21 mouse cellular contexts compared by ENCODE assay signal in genomic region chr1:58268231-58268630, GRCm38 (mm10). TPM values are rescaled to one million over a fixed set of nuclear protein-coding genes. Genes with fewer than 3 reads are reported as not detected.
DNase-seq lines count a peak whose midpoint lies in the region; ATAC-seq and TF ChIP-seq lines count a peak whose summit lies in the region.
"Had no signal": no experiment of that assay in that cellular context is flagged by ENCODE, and none has a peak within 500 bp of the region (broad histone marks: within the 10 kb centered on the region; RNA-seq: fewer than 3 reads in every experiment).

No protein-coding gene starts in this region.

- no peak overlapping the region for H3K27ac ChIP-seq in heart, embryonic 10.5 days
- no peak overlapping the region for H3K27ac ChIP-seq in liver, postnatal 0 days (ENCODE audit: low read depth)
- no peak overlapping the region for H3K27ac ChIP-seq in liver, embryonic 12.5 days
- H3K27ac ChIP-seq: embryonic facial prominence, embryonic 10.5 days; heart, embryonic 15.5 days; hindbrain, embryonic 10.5 days; hindbrain, embryonic 15.5 days had no signal

- H3K4me3 ChIP-seq in heart, embryonic 10.5 days, result no peak overlapping the region
- H3K4me3 ChIP-seq in liver, postnatal 0 days (ENCODE audit: low read depth, low read length), result no peak overlapping the region
- H3K4me3 ChIP-seq in liver, embryonic 12.5 days, result no peak overlapping the region
- H3K4me3 ChIP-seq: embryonic facial prominence, embryonic 10.5 days; heart, embryonic 15.5 days; hindbrain, embryonic 10.5 days; hindbrain, embryonic 15.5 days had no signal

- H3K9ac ChIP-seq in liver, postnatal 0 days (replicated peaks), result no peak overlapping the region
- H3K9ac ChIP-seq in liver, embryonic 12.5 days, result no peak overlapping the region
- H3K9ac ChIP-seq: heart, embryonic 15.5 days; hindbrain, embryonic 15.5 days had no signal

- no peak overlapping the region for H3K4me2 ChIP-seq in liver, postnatal 0 days (ENCODE audit: low read depth, low read length)
- no peak overlapping the region for H3K4me2 ChIP-seq in liver, embryonic 12.5 days
- H3K4me2 ChIP-seq: heart, embryonic 11.5 days; heart, embryonic 15.5 days; hindbrain, embryonic 15.5 days had no signal

- no peak for TF ChIP-seq EP300 in liver, postnatal 0 days (IDR thresholded peaks at IDR 0.05; ENCODE audit: low read depth)

- no peaks in the 10 kb centered on the region for H3K9me3 ChIP-seq in heart, embryonic 10.5 days
- H3K9me3 ChIP-seq in liver, postnatal 0 days (ENCODE audit: low read length), result no peaks in the 10 kb centered on the region
- H3K9me3 ChIP-seq in liver, embryonic 12.5 days (replicated peaks), result no peaks in the 10 kb centered on the region
- H3K9me3 ChIP-seq: embryonic facial prominence, embryonic 10.5 days; heart, embryonic 15.5 days; hindbrain, embryonic 10.5 days; hindbrain, embryonic 15.5 days had no signal

- no peaks in the 10 kb centered on the region for H3K36me3 ChIP-seq in heart, embryonic 10.5 days
- no peaks in the 10 kb centered on the region for H3K36me3 ChIP-seq in liver, postnatal 0 days (replicated peaks; ENCODE audit: insufficient read depth, low read length)
- no peaks in the 10 kb centered on the region for H3K36me3 ChIP-seq in liver, embryonic 12.5 days
- no peaks in the 10 kb centered on the region for H3K36me3 ChIP-seq in splenic B cell, adult 2 months (ENCODE audit: control insufficient read depth, insufficient read depth, low read length, poor library complexity, severe bottlenecking)
- H3K36me3 ChIP-seq: embryonic facial prominence, embryonic 10.5 days; heart, embryonic 15.5 days; hindbrain, embryonic 10.5 days; hindbrain, embryonic 15.5 days had no signal

- TF ChIP-seq CTCF in liver, postnatal 0 days (IDR thresholded peaks at IDR 0.05; ENCODE audit: low read depth), result 0 out of 2 replicates have a peak, but pooled peaks have one; percentile 20

- H3K4me1 ChIP-seq in heart, embryonic 10.5 days, result no peaks in the 10 kb centered on the region
- no peaks in the 10 kb centered on the region for H3K4me1 ChIP-seq in liver, postnatal 0 days (ENCODE audit: insufficient read depth)
- no peaks in the 10 kb centered on the region for H3K4me1 ChIP-seq in liver, embryonic 12.5 days
- H3K4me1 ChIP-seq: embryonic facial prominence, embryonic 10.5 days; heart, embryonic 15.5 days; hindbrain, embryonic 10.5 days; hindbrain, embryonic 15.5 days had no signal

- WGBS in heart, embryonic 10.5 days, result 81% methylated on average over 2 of the region's 2 CpGs
- WGBS in liver, postnatal 0 days (ENCODE audit: insufficient replicate concordance), result 60% methylated on average over 2 of the region's 2 CpGs
- 50% methylated on average over 2 of the region's 2 CpGs for WGBS in liver, embryonic 12.5 days (ENCODE audit: insufficient replicate concordance)

- 0 out of 2 replicates have a peak, but pooled peaks cover 8% of the 10 kb centered on the region for H3K27me3 ChIP-seq in heart, embryonic 10.5 days (ENCODE audit: insufficient read depth, poor library complexity, severe bottlenecking)
- no peaks in the 10 kb centered on the region for H3K27me3 ChIP-seq in liver, postnatal 0 days (ENCODE audit: insufficient read depth, low read length)
- H3K27me3 ChIP-seq in liver, embryonic 12.5 days (replicated peaks), result no peaks in the 10 kb centered on the region
- H3K27me3 ChIP-seq in splenic B cell, adult 2 months (ENCODE audit: control insufficient read depth, insufficient read depth, low read length, poor library complexity, severe bottlenecking), result no peaks in the 10 kb centered on the region
- H3K27me3 ChIP-seq: hindbrain, embryonic 15.5 days had no signal

- no peak for ATAC-seq in liver, postnatal 0 days
- ATAC-seq in liver, embryonic 12.5 days, result no peak
- ATAC-seq: forebrain, embryonic 14.5 days; inflammation-experienced regulatory T-cells, adult 6 months had no signal

- DNase-seq in heart, embryonic 10.5 days (ENCODE audit: low spot score), result peak; percentile 72
- DNase-seq in heart, adult 9 months (ENCODE audit: low spot score in 2 of 2), result no peak
- no peak for DNase-seq in liver, postnatal 0 days
- peak; percentile 12 for DNase-seq in splenic B cell, adult 2 months (ENCODE audit: low read depth, low spot score)
- DNase-seq in gastrocnemius, postnatal 10 days, result no peak
- DNase-seq: adrenal gland, adult 2 months; adrenal gland, postnatal 25 days; cerebellum, adult 18-20 months; cerebellum, adult 9-11 months; cerebellum, postnatal 36 days; gastrocnemius, postnatal 14 days had no signal

RNA-seq across cellular contexts. Expression of gene Aox2, which starts 9.9 kb away (rescaled TPM):
- 0.05 TPM in 1 of 2 replicates, not detected in the other for polyA plus RNA-seq in heart, embryonic 10.5 days (2016; fragmentation: Nextera tagmentation; extraction: Ambion mirVana)
- polyA plus RNA-seq in liver, postnatal 0 days (2015; fragmentation: Nextera tagmentation; extraction: Ambion mirVana), result 0.01 TPM in 2 replicates
- polyA plus RNA-seq in liver, embryonic 12.5 days (2016; fragmentation: Nextera tagmentation; extraction: Ambion mirVana), result not detected in 2 replicates
- total RNA-seq in gastrocnemius, postnatal 10 days (2021), result under 1 TPM; 0.20 to 0.26 TPM
- total RNA-seq: heart, postnatal 25 days had no signal
- polyA plus RNA-seq: forebrain, embryonic 14.5 days; gonadal fat pad, adult 2 months; heart, embryonic 11.5 days; heart, embryonic 15.5 days; inflammation-experienced regulatory T-cells, adult 6 months had no signal

RNA-seq across cellular contexts. Expression of gene Aox4, which starts 58.0 kb away (rescaled TPM):
- 1.1 and 2.7 TPM in 2 replicates for polyA plus RNA-seq in heart, embryonic 10.5 days (2016; fragmentation: Nextera tagmentation; extraction: Ambion mirVana)
- not detected in 2 replicates for polyA plus RNA-seq in liver, postnatal 0 days (2015; fragmentation: Nextera tagmentation; extraction: Ambion mirVana)
- polyA plus RNA-seq in liver, embryonic 12.5 days (2016; fragmentation: Nextera tagmentation; extraction: Ambion mirVana), result 0.82 and 0.85 TPM in 2 replicates
- 1 to 10 TPM in 1 of 2 experiments, under 1 TPM in 1; 0.26 to 1.4 TPM for total RNA-seq in gastrocnemius, postnatal 10 days (2021)
- total RNA-seq: adrenal gland, postnatal 25 days; heart, postnatal 25 days had no signal
- polyA plus RNA-seq: adrenal gland, adult 2 months; gonadal fat pad, adult 2 months; inflammation-experienced regulatory T-cells, adult 6 months had no signal

Comparison
In these comparisons a context has a peak if more than half of its experiments do, and no peak if none do; other contexts are left out.
1. DNase-seq: peak in heart, embryonic 10.5 days (single experiment) and splenic B cell, adult 2 months (single experiment); none in heart, adult 9 months (0 of 2), liver, postnatal 0 days (single experiment) and gastrocnemius, postnatal 10 days (single experiment).